Comparison of ENCODE assay signal across 30 mouse cellular contexts in genomic region chr1:31138387-31138786, GRCm38 (mm10). TPM values are rescaled to one million over a fixed set of nuclear protein-coding genes. Genes with fewer than 3 reads are reported as not detected.
DNase-seq lines count a peak whose midpoint lies in the region; ATAC-seq and TF ChIP-seq lines count a peak whose summit lies in the region.
"Had no signal": no experiment of that assay in that cellular context is flagged by ENCODE, and none has a peak within 500 bp of the region (broad histone marks: within the 10 kb centered on the region; RNA-seq: fewer than 3 reads in every experiment).

No protein-coding gene starts in this region.

- intact Hi-C loops in heart, postnatal 10 days (cut with DNase I): no loop called here

- H3K36me3 ChIP-seq in intestine, embryonic 16.5 days (ENCODE audit: control insufficient read depth, insufficient read depth, low read length): no peaks in the 10 kb centered on the region
- H3K36me3 ChIP-seq in stomach, postnatal 0 days (ENCODE audit: control insufficient read depth, insufficient read depth, low read length): no peaks in the 10 kb centered on the region
- H3K36me3 ChIP-seq: embryonic facial prominence, embryonic 12.5 days; forebrain, embryonic 10.5 days; forebrain, embryonic 12.5 days had no signal

- H3K9ac ChIP-seq in intestine, embryonic 16.5 days (ENCODE audit: low read depth, low read length): no peak overlapping the region
- no peak overlapping the region for H3K9ac ChIP-seq in stomach, postnatal 0 days (ENCODE audit: low read length)
- H3K9ac ChIP-seq: embryonic facial prominence, embryonic 12.5 days; forebrain, embryonic 12.5 days had no signal

- no peaks in the 10 kb centered on the region for H3K27me3 ChIP-seq in intestine, embryonic 16.5 days (replicated peaks; ENCODE audit: control insufficient read depth, insufficient read depth, low read length)
- no peaks in the 10 kb centered on the region for H3K27me3 ChIP-seq in stomach, postnatal 0 days (ENCODE audit: control insufficient read depth, insufficient read depth, low read length)
- H3K27me3 ChIP-seq: embryonic facial prominence, embryonic 12.5 days; forebrain, embryonic 12.5 days had no signal

- peak overlapping the region; percentile 52; the same call in 1 of the 2 replicates for H3K27ac ChIP-seq in intestine, embryonic 16.5 days (ENCODE audit: low read length)
- H3K27ac ChIP-seq in stomach, postnatal 0 days (replicated peaks): no peak overlapping the region
- H3K27ac ChIP-seq: embryonic facial prominence, embryonic 12.5 days; forebrain, embryonic 10.5 days; forebrain, embryonic 12.5 days had no signal

- 0 out of 2 replicates have a peak, but pooled peaks cover 4% of the 10 kb centered on the region for H3K4me1 ChIP-seq in intestine, embryonic 16.5 days (ENCODE audit: control insufficient read depth, insufficient read depth, low read length)
- no peaks in the 10 kb centered on the region for H3K4me1 ChIP-seq in stomach, postnatal 0 days (replicated peaks; ENCODE audit: control insufficient read depth, insufficient read depth)
- H3K4me1 ChIP-seq: forebrain, embryonic 10.5 days; forebrain, embryonic 12.5 days had no signal

- no peak overlapping the region for H3K4me2 ChIP-seq in intestine, embryonic 16.5 days (ENCODE audit: low read depth, low read length)
- H3K4me2 ChIP-seq in stomach, postnatal 0 days (replicated peaks; ENCODE audit: low read depth): no peak overlapping the region
- H3K4me2 ChIP-seq: embryonic facial prominence, embryonic 12.5 days; forebrain, embryonic 12.5 days had no signal

- no peak for TF ChIP-seq CTCF in stomach, postnatal 0 days (IDR thresholded peaks at IDR 0.05; ENCODE audit: low read depth)

- 51% methylated on average over 3 of the region's 3 CpGs for WGBS in intestine, embryonic 16.5 days
- 41% methylated on average over 3 of the region's 3 CpGs for WGBS in large intestine, adult 2 months
- WGBS in stomach, postnatal 0 days: 59% methylated on average over 3 of the region's 3 CpGs

- H3K4me3 ChIP-seq in intestine, embryonic 16.5 days (ENCODE audit: low read length): no peak overlapping the region
- no peak overlapping the region for H3K4me3 ChIP-seq in stomach, postnatal 0 days (ENCODE audit: low read depth, low read length)
- H3K4me3 ChIP-seq: embryonic facial prominence, embryonic 12.5 days; forebrain, embryonic 10.5 days; forebrain, embryonic 12.5 days had no signal

- ATAC-seq in intestine, embryonic 16.5 days: peak; percentile 90
- ATAC-seq in stomach, postnatal 0 days (ENCODE audit: low FRiP score, low TSS enrichment): peak; percentile 53; the same call in 1 of the 2 replicates
- ATAC-seq: forebrain, embryonic 14.5 days; forebrain, embryonic 16.5 days had no signal

- H3K9me3 ChIP-seq in intestine, embryonic 16.5 days (ENCODE audit: control insufficient read depth, low read length): no peaks in the 10 kb centered on the region
- no peaks in the 10 kb centered on the region for H3K9me3 ChIP-seq in stomach, postnatal 0 days (ENCODE audit: control insufficient read depth, low read length)
- H3K9me3 ChIP-seq: embryonic facial prominence, embryonic 12.5 days; forebrain, embryonic 10.5 days; forebrain, embryonic 12.5 days had no signal

- TF ChIP-seq EP300 in stomach, postnatal 0 days (optimal IDR thresholded peaks at IDR 0.05): no peak

- DNase-seq in heart, adult 11 months: peak; percentile 58
- DNase-seq in heart, postnatal 10 days: no peak
- peak; percentile 55 for DNase-seq in large intestine, adult 2 months (ENCODE audit: low read depth, low spot score)
- peak; percentile 37 for DNase-seq in stomach, postnatal 0 days (ENCODE audit: low spot score)
- no peak for DNase-seq in gastrocnemius, postnatal 25 days
- no peak for DNase-seq in B cell, adult 2 months
- no peak for DNase-seq in frontal cortex, postnatal 14 days (ENCODE audit: low spot score in 2 of 2)
- DNase-seq: adrenal gland, adult 2 months; adrenal gland, postnatal 10 days; adrenal gland, postnatal 25 days; cerebellum, adult 11 months; cerebellum, adult 18-20 months; cerebellum, adult 8-10 months; cerebellum, adult 9-11 months; cerebellum, postnatal 14 days; cerebellum, postnatal 36 days; embryo, embryonic 11 days had no signal

RNA-seq across cellular contexts. Expression of gene Lgsn, which starts 37.8 kb away (rescaled TPM):
- not detected for total RNA-seq in heart, postnatal 10 days (2021)
- not detected in 2 replicates for polyA plus RNA-seq in intestine, embryonic 16.5 days (2015; fragmentation: Nextera tagmentation; extraction: Ambion mirVana)
- not detected in 2 replicates for polyA plus RNA-seq in large intestine, adult 2 months (2012; rRNA removed)
- polyA plus RNA-seq in stomach, postnatal 0 days (2015; fragmentation: Nextera tagmentation; extraction: Ambion mirVana): not detected in 2 replicates
- total RNA-seq in gastrocnemius, postnatal 25 days (2021): not detected
- total RNA-seq: adrenal gland, adult 2 months; adrenal gland, postnatal 10 days; adrenal gland, postnatal 25 days; adrenal gland, postnatal 4 days; common myeloid progenitor, adult 5-6 weeks; ES-E14; MEL had no signal
- polyA plus RNA-seq: adrenal gland, adult 2 months; brain, embryonic 14.5 days; C2C12; embryonic facial prominence, embryonic 12.5 days; embryonic facial prominence, embryonic 14.5 days; forebrain, embryonic 10.5 days; forebrain, embryonic 12.5 days; forebrain, embryonic 14.5 days; forebrain, embryonic 16.5 days had no signal

Comparison
In these comparisons a context has a peak if more than half of its experiments do, and no peak if none do; other contexts are left out.
1. DNase-seq: peak in heart, adult 11 months (single experiment), large intestine, adult 2 months (single experiment) and stomach, postnatal 0 days (single experiment); none in heart, postnatal 10 days (0 of 2), gastrocnemius, postnatal 25 days (single experiment), B cell, adult 2 months (0 of 2) and frontal cortex, postnatal 14 days (0 of 2).